Mouse (Mus musculus) layer of hippocampus, postnatal 14 days (tissue): Measurements from ENCODE around the gene Nup50. TPM values are rescaled to one million over a fixed set of nuclear protein-coding genes. Genes with fewer than 3 reads are reported as not detected.

ENCODE experiments used
- DNase-seq, 2 experiments: peaks; one replicate each; pipeline ENCODE4 v3.0.0; 2021 to 2022; ENCODE audit warnings: low spot score in 2 of 2, mixed read lengths in 1 of 2
- microRNA-seq, 2 experiments: library from miRNA; unstranded; fragments of <30 nt; microRNA quantifications; one replicate each; pipeline ENCODE4 v1.2.0; 2021
- total RNA-seq, 2 experiments: library from RNA; stranded (reverse); gene quantifications; 2 replicates each; pipeline ENCODE4 v1.2.3; 2021

Nup50 gene
- total RNA-seq, 2 experiments from 2014 or later: 30.6 to 32.8 TPM

GRCm38 (mm10) chr15:84987874-84988825 is 64.9 kb downstream of the Nup50 start, which contains the start of gene 5031439G07Rik:
Gene 5031439G07Rik, minus strand, starts transcription at chr15:84988551.
- DNase-seq: peak; percentile 82 to 92

GRCm38 (mm10) chr15:84989098-84989497 is 65.9 kb downstream of the Nup50 start:
- no peak for DNase-seq

- DNase-seq: no peak
Measured at GRCm38 (mm10) chr15:84989771-84990170, 66.6 kb downstream of the Nup50 start.

Small RNA genes lying within 50 kb of the gene (microRNA-seq; reads per million reads assigned to microRNA genes)
- gene Mir1249: 840 to 1,231 reads per million in 2 experiments

Other genes starting within 250 kb of the Nup50 start
- not detected for gene Arhgap8, start 203.4 kb upstream of the Nup50 start, total RNA-seq
- gene Phf21b, start 67.4 kb upstream of the Nup50 start, total RNA-seq: 10 to 100 TPM; 13.0 to 13.2 TPM
- 1 to 10 TPM; 1.0 to 1.1 TPM for gene Gm29666, start 3.4 kb upstream of the Nup50 start, total RNA-seq
- gene 5031439G07Rik, start 65.1 kb downstream of the Nup50 start, total RNA-seq: 100 to 1,000 TPM; 114 TPM
- not detected for gene Upk3a, start 93.7 kb downstream of the Nup50 start, total RNA-seq
- 10 to 100 TPM; 26.2 to 27.3 TPM for gene Fam118a, start 105.5 kb downstream of the Nup50 start, total RNA-seq
- gene Smc1b, start 208.6 kb downstream of the Nup50 start, total RNA-seq: under 1 TPM in 1 of 2 experiments, not detected in 1; 0.12 TPM
- under 1 TPM in 1 of 2 experiments, not detected in 1; 0.21 TPM for gene Ribc2, start 208.7 kb downstream of the Nup50 start, total RNA-seq